ENCODE assay signal across 12 mouse cellular contexts in genomic region chr3:126699740-126700139, GRCm38 (mm10).
"Had no signal": no experiment of that assay in that cellular context is flagged by ENCODE, and none has a peak within 500 bp of the region (broad histone marks: within the 10 kb centered on the region; RNA-seq: fewer than 3 reads in every experiment).

No protein-coding gene starts in this region.

- DNase-seq: kidney, postnatal 14 days; kidney, postnatal 4 days; liver; lung, adult 2 months; lung, postnatal 14 days; thymus, adult 18-20 months; thymus, postnatal 36 days had no signal

- H3K4me2 ChIP-seq: limb, embryonic 13.5 days; liver, embryonic 12.5 days; liver, embryonic 15.5 days; midbrain, embryonic 13.5 days had no signal

- H3K27ac ChIP-seq: limb, embryonic 10.5 days; limb, embryonic 13.5 days; liver, embryonic 12.5 days; liver, embryonic 15.5 days; midbrain, embryonic 13.5 days had no signal

- H3K4me1 ChIP-seq: liver, embryonic 12.5 days; liver, embryonic 15.5 days had no signal

- H3K27me3 ChIP-seq: limb, embryonic 13.5 days; liver, embryonic 12.5 days; liver, embryonic 15.5 days; midbrain, embryonic 13.5 days had no signal

- H3K9ac ChIP-seq: limb, embryonic 13.5 days; liver, embryonic 12.5 days; liver, embryonic 15.5 days; midbrain, embryonic 13.5 days had no signal

- H3K4me3 ChIP-seq: limb, embryonic 10.5 days; limb, embryonic 13.5 days; liver, embryonic 12.5 days; liver, embryonic 15.5 days; midbrain, embryonic 13.5 days had no signal

- H3K9me3 ChIP-seq: limb, embryonic 10.5 days; limb, embryonic 13.5 days; liver, embryonic 12.5 days; liver, embryonic 15.5 days; midbrain, embryonic 13.5 days had no signal

- ATAC-seq: liver, embryonic 12.5 days; midbrain, embryonic 13.5 days had no signal

- H3K36me3 ChIP-seq: limb, embryonic 10.5 days; limb, embryonic 13.5 days; liver, embryonic 12.5 days; liver, embryonic 15.5 days; midbrain, embryonic 13.5 days had no signal
